Mouse (Mus musculus): ENCODE measurements around the gene Dhrs7c. TPM values are rescaled to one million over a fixed set of nuclear protein-coding genes. Genes with fewer than 3 reads are reported as not detected.

Dhrs7c gene
- polyA plus RNA-seq, 1 experiment from 2014 or later, result not detected

DNA sequence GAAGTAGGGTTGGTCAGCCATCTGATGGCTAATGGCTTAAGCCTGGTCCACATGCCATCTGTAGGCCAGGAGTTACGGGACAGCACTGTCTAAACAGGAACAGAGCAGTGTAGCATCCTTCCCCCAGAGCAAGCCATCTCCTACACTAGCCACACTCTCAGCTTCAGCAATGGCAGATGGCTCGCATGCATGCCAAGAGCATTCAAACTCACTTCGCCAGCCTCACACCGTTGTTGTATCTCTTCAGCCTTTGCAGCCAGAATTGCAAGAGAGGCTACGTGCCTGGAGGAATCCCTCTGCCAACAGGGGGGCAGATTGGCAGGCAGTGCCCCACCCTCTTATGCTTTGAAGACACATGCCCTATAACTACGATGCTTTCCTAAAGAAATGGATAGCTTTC is 23.6 kb downstream of the Dhrs7c start:
- no peaks in the 10 kb centered on the region for H3K4me1 ChIP-seq (ENCODE audit: control insufficient read depth, insufficient read depth, low read length)
- WGBS, result 90% methylated on average over 6 of the region's 6 CpGs
- ATAC-seq (replicated peaks; ENCODE audit: insufficient number of reproducible peaks, low FRiP score, low TSS enrichment, low read depth), result no peak

DNA sequence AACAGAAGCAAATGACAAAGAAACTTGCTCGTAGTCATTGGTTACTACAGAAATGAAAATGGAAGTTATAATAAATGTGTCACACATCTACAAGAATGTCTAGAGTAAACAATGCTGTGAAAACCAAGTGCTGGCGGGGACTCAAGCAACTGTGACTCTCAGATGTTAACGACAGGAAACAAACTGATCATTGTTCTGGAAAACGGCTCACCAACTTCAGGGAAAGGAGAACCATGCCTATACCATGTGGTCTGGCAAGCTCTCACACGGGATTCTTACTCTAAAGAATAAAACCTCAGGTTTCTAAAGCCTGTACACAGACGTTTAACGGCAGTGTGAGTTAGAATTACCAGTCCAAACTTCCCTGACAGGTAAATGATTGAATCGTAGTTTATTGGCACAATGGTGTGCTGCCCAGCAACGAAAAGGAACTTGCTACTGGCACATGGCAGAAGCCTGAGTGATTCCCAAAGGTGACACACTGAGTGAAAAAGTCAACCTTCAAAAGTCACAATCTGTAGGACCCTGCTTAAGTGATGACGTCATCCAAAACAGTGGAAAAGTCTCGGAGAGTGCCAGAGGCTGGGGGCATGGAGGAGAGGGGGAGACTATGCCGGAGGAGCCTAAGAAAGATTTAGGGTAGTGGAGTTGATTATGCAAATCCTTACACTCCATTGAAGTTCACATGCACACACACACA is 30.5 kb downstream of the Dhrs7c start:
- H3K4me3 ChIP-seq (ENCODE audit: low read depth, low read length), result no peak overlapping the region
- WGBS, result 45% methylated on average over 12 of the region's 12 CpGs
- DNase-seq (ENCODE audit: low spot score) (no peak), ATAC-seq (replicated peaks; ENCODE audit: insufficient number of reproducible peaks, low FRiP score, low TSS enrichment, low read depth) (no peak)
- H3K4me1 ChIP-seq (ENCODE audit: control insufficient read depth, insufficient read depth, low read length), result no peaks in the 10 kb centered on the region
- no peaks in the 10 kb centered on the region for H3K27me3 ChIP-seq (ENCODE audit: control insufficient read depth, insufficient read depth, low read length)
- no peak overlapping the region for H3K27ac ChIP-seq (replicated peaks; ENCODE audit: low read depth, low read length)
- no peak overlapping the region for H3K9ac ChIP-seq (replicated peaks; ENCODE audit: low read length)
- H3K4me2 ChIP-seq (ENCODE audit: low read depth, low read length), result no peak overlapping the region
- no peaks in the 10 kb centered on the region for H3K9me3 ChIP-seq (replicated peaks; ENCODE audit: control insufficient read depth, low read length)
- H3K36me3 ChIP-seq (replicated peaks; ENCODE audit: control insufficient read depth, insufficient read depth, low read depth, low read length), result no peaks in the 10 kb centered on the region

More for the DNA sequence above, 23.6 kb downstream of the Dhrs7c start:
- Histone ChIP-seq H3K36me3 (replicated peaks; ENCODE audit: control insufficient read depth, insufficient read depth, low read depth, low read length) (no peaks in the 10 kb centered on the region), H3K27me3 (ENCODE audit: control insufficient read depth, insufficient read depth, low read length) (no peaks in the 10 kb centered on the region), H3K4me2 (ENCODE audit: low read depth, low read length) (no peak overlapping the region), H3K9me3 (replicated peaks; ENCODE audit: control insufficient read depth, low read length) (no peaks in the 10 kb centered on the region), H3K9ac (replicated peaks; ENCODE audit: low read length) (no peak overlapping the region), H3K4me3 (ENCODE audit: low read depth, low read length) (no peak overlapping the region), H3K27ac (replicated peaks; ENCODE audit: low read depth, low read length) (no peak overlapping the region)
- no peak for DNase-seq (ENCODE audit: low spot score)

DNA sequence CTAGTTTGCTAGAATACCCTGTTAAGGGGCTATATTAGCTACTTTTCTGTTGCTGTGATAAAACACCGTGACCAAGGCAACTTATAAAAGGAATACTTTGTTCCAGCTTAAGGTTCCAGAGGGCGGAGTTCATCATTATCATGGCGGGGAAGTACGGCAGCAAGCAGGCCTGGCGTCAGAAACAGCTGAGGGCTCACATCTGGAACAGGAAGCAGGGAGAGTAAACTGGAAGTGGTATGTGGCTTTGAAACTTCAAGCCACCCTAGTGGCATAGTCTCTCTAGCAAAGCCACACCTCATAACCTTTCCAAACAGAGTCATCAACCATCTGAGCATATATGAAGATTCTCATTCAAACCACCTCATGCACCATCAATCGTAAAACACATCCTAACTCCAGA is 31.5 kb downstream of the Dhrs7c start:
- Histone ChIP-seq H3K4me3 (ENCODE audit: low read depth, low read length) (no peak overlapping the region), H3K4me2 (ENCODE audit: low read depth, low read length) (no peak overlapping the region), H3K9ac (replicated peaks; ENCODE audit: low read length) (no peak overlapping the region), H3K4me1 (ENCODE audit: control insufficient read depth, insufficient read depth, low read length) (no peaks in the 10 kb centered on the region), H3K27me3 (ENCODE audit: control insufficient read depth, insufficient read depth, low read length) (no peaks in the 10 kb centered on the region), H3K36me3 (replicated peaks; ENCODE audit: control insufficient read depth, insufficient read depth, low read depth, low read length) (no peaks in the 10 kb centered on the region), H3K9me3 (replicated peaks; ENCODE audit: control insufficient read depth, low read length) (no peaks in the 10 kb centered on the region), H3K27ac (replicated peaks; ENCODE audit: low read depth, low read length) (no peak overlapping the region)
- no peak for ATAC-seq (replicated peaks; ENCODE audit: insufficient number of reproducible peaks, low FRiP score, low TSS enrichment, low read depth)
- WGBS, result 70% methylated on average over 6 of the region's 6 CpGs
- no peak for DNase-seq (ENCODE audit: low spot score)

DNA sequence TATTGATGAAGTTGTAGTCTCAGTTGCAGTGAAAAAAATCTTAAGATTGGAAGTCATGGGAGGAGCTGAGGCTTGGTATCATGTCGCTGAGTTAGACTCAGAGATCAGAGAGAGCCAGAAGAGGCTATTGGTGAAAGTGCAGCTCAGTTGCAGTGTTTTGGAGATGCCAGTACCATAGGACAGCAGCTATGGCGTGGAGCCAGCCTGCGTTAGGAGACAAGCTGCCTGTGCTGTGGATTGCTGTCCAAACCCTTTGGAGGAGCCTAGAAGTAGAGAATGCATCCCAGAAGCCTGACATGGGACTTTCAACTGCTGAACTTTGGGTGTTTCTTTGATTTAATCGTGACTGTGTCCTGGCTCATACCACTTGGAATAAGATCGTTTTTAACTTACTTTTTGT is 33.8 kb downstream of the Dhrs7c start:
- H3K4me1 ChIP-seq (ENCODE audit: control insufficient read depth, insufficient read depth, low read length), result no peaks in the 10 kb centered on the region
- no peaks in the 10 kb centered on the region for H3K36me3 ChIP-seq (replicated peaks; ENCODE audit: control insufficient read depth, insufficient read depth, low read depth, low read length)
- H3K27ac ChIP-seq (replicated peaks; ENCODE audit: low read depth, low read length), result no peak overlapping the region
- no peak overlapping the region for H3K9ac ChIP-seq (replicated peaks; ENCODE audit: low read length)
- no peak for DNase-seq (ENCODE audit: low spot score)
- no peaks in the 10 kb centered on the region for H3K9me3 ChIP-seq (replicated peaks; ENCODE audit: control insufficient read depth, low read length)
- H3K4me2 ChIP-seq (ENCODE audit: low read depth, low read length), result no peak overlapping the region
- H3K27me3 ChIP-seq (ENCODE audit: control insufficient read depth, insufficient read depth, low read length), result no peaks in the 10 kb centered on the region
- no peak for ATAC-seq (replicated peaks; ENCODE audit: insufficient number of reproducible peaks, low FRiP score, low TSS enrichment, low read depth)
- H3K4me3 ChIP-seq (ENCODE audit: low read depth, low read length), result no peak overlapping the region
- 75% methylated on average over 5 of the region's 5 CpGs for WGBS

DNA sequence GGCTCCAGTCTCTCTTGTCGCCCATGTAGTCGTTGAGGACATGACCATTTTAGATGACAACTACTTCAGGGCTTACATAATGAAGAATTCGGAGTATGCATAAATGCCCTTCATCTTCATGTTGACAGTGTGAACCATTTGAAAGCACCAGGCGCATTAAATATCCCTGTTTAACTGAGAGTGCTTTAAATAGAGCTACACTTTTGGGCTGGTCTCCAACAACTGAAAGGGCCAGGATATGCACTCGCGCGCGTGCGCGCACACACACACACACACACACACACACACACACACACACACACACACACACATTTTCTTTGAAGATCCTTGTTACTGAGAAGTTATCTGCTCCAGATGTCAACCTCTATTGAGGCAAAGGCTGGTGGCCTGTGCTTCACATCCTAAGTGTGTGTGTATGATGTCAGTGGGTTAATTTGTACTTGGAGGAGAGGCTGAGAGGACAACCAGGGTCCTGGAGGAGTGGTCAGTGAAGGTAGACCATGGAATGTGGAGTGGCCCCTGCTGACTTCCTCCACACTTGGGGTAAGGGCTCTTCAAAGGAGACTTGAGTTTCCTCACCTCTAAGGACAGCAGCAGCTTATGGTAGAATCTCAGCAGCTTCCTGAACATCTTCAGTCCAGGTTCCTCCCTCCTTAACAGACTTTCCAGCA is 37.6 kb downstream of the Dhrs7c start:
- Histone ChIP-seq H3K4me3 (ENCODE audit: low read depth, low read length) (no peak overlapping the region), H3K36me3 (replicated peaks; ENCODE audit: control insufficient read depth, insufficient read depth, low read depth, low read length) (no peaks in the 10 kb centered on the region), H3K4me1 (ENCODE audit: control insufficient read depth, insufficient read depth, low read length) (no peaks in the 10 kb centered on the region), H3K9ac (replicated peaks; ENCODE audit: low read length) (no peak overlapping the region), H3K27me3 (ENCODE audit: control insufficient read depth, insufficient read depth, low read length) (no peaks in the 10 kb centered on the region), H3K9me3 (replicated peaks; ENCODE audit: control insufficient read depth, low read length) (no peaks in the 10 kb centered on the region), H3K4me2 (ENCODE audit: low read depth, low read length) (no peak overlapping the region), H3K27ac (replicated peaks; ENCODE audit: low read depth, low read length) (no peak overlapping the region)
- WGBS, result 90% methylated on average over 10 of the region's 10 CpGs
- DNase-seq (ENCODE audit: low spot score) (no peak), ATAC-seq (replicated peaks; ENCODE audit: insufficient number of reproducible peaks, low FRiP score, low TSS enrichment, low read depth) (no peak)

DNA sequence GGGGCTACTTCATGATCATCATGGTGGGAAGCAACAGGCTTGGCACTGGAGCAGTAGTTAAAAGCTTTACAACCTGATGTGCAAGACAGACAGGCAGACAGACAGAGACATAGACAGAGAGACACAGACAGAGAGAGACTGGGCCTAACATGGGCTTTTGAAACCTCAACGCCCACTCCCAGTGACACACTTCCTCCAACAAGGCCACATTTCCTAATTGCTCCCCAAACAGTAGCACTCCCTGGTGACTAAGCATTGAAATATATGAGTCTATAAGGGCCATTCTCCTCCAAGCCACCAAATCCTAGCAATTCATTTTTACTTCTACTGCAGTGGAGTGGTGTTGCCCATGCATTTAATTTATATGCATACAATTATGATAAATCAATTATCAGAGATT is 41.8 kb downstream of the Dhrs7c start:
- H3K27ac ChIP-seq (replicated peaks; ENCODE audit: low read depth, low read length), result no peak overlapping the region
- no peak for DNase-seq (ENCODE audit: low spot score)
- 89% methylated on average over 1 of the region's 1 CpGs for WGBS
- H3K4me1 ChIP-seq (ENCODE audit: control insufficient read depth, insufficient read depth, low read length), result no peaks in the 10 kb centered on the region
- H3K9me3 ChIP-seq (replicated peaks; ENCODE audit: control insufficient read depth, low read length), result no peaks in the 10 kb centered on the region
- H3K4me3 ChIP-seq (ENCODE audit: low read depth, low read length), result no peak overlapping the region
- no peaks in the 10 kb centered on the region for H3K36me3 ChIP-seq (replicated peaks; ENCODE audit: control insufficient read depth, insufficient read depth, low read depth, low read length)
- H3K27me3 ChIP-seq (ENCODE audit: control insufficient read depth, insufficient read depth, low read length), result no peaks in the 10 kb centered on the region
- H3K4me2 ChIP-seq (ENCODE audit: low read depth, low read length), result no peak overlapping the region
- H3K9ac ChIP-seq (replicated peaks; ENCODE audit: low read length), result no peak overlapping the region
- ATAC-seq (replicated peaks; ENCODE audit: insufficient number of reproducible peaks, low FRiP score, low TSS enrichment, low read depth), result no peak

DNA sequence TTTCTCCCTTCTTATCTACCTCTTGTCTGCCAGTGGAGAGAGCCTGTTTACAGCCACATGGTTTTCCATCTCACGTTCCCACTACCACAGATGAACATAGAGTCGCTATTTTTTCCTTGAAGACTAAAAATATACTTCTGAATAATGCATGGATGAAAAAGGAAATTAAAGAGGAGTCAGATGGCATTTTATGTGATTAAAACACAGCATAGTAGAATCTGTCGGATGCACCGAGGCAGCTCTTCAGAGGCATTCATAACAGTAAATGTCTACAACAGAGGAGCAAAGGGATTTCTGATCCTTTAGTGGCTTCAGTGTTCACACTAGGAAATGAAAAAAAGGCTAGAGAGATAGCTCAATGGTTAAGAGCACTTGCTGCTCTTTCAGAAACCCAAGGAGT is 47.2 kb downstream of the Dhrs7c start:
- ATAC-seq (replicated peaks; ENCODE audit: insufficient number of reproducible peaks, low FRiP score, low TSS enrichment, low read depth), result no peak
- no peak overlapping the region for H3K4me2 ChIP-seq (ENCODE audit: low read depth, low read length)

DNA sequence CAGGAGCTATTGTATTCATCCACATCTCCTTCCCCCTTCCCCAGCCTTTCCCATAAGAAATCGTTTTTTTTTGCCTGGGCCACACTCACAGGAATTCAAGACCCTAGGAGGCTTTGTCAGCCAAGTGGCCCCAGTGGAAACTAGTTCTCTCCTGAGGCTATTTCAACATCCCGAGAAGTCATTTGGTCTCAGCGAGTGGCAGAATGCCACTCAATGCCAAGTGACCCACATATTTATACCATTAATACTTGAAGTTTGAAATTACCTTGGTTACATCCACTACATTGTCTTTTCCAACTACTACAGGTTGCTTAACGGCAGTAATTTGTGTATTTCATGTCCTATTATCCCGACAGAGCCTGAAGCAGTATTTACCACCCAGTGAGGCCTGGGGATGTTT is 53.8 kb downstream of the Dhrs7c start:
- ATAC-seq (replicated peaks; ENCODE audit: insufficient number of reproducible peaks, low FRiP score, low TSS enrichment, low read depth), result no peak

More for the DNA sequence above, 47.2 kb downstream of the Dhrs7c start:
- 80% methylated on average over 4 of the region's 4 CpGs for WGBS
- H3K9me3 ChIP-seq (replicated peaks; ENCODE audit: control insufficient read depth, low read length), result no peaks in the 10 kb centered on the region
- H3K36me3 ChIP-seq (replicated peaks; ENCODE audit: control insufficient read depth, insufficient read depth, low read depth, low read length), result no peaks in the 10 kb centered on the region
- H3K9ac ChIP-seq (replicated peaks; ENCODE audit: low read length), result no peak overlapping the region
- no peak overlapping the region for H3K27ac ChIP-seq (replicated peaks; ENCODE audit: low read depth, low read length)
- DNase-seq (ENCODE audit: low spot score), result no peak
- H3K4me3 ChIP-seq (ENCODE audit: low read depth, low read length), result no peak overlapping the region
- no peaks in the 10 kb centered on the region for H3K4me1 ChIP-seq (ENCODE audit: control insufficient read depth, insufficient read depth, low read length)
- H3K27me3 ChIP-seq (ENCODE audit: control insufficient read depth, insufficient read depth, low read length), result no peaks in the 10 kb centered on the region

More for the DNA sequence above, 53.8 kb downstream of the Dhrs7c start:
- Histone ChIP-seq H3K27ac (replicated peaks; ENCODE audit: low read depth, low read length) (no peak overlapping the region), H3K27me3 (ENCODE audit: control insufficient read depth, insufficient read depth, low read length) (no peaks in the 10 kb centered on the region), H3K9me3 (replicated peaks; ENCODE audit: control insufficient read depth, low read length) (no peaks in the 10 kb centered on the region), H3K4me1 (ENCODE audit: control insufficient read depth, insufficient read depth, low read length) (no peaks in the 10 kb centered on the region), H3K36me3 (replicated peaks; ENCODE audit: control insufficient read depth, insufficient read depth, low read depth, low read length) (no peaks in the 10 kb centered on the region), H3K4me2 (ENCODE audit: low read depth, low read length) (no peak overlapping the region), H3K9ac (replicated peaks; ENCODE audit: low read length) (no peak overlapping the region), H3K4me3 (ENCODE audit: low read depth, low read length) (no peak overlapping the region)
- DNase-seq (ENCODE audit: low spot score), result no peak
- 40% methylated on average over 5 of the region's 5 CpGs for WGBS

All from embryonic facial prominence, embryonic 11.5 days (tissue).